Mouse (Mus musculus) layer of hippocampus, postnatal 36 days (tissue): ENCODE data around the gene Acsbg2. TPM values are rescaled to one million over a fixed set of nuclear protein-coding genes. Genes with fewer than 3 reads are reported as not detected.

Source experiments
- DNase-seq, 2 experiments: peaks; one replicate each; pipeline ENCODE4 v3.0.0; 2022
- total RNA-seq, 2 experiments: library from RNA; stranded (reverse); gene quantifications; 2 replicates each; pipeline ENCODE4 v1.2.3; 2021

Acsbg2 gene
- total RNA-seq, 2 experiments from 2014 or later: not detected

GRCm38 (mm10) chr17:56822380-56822779 lies 51.9 kb downstream of the Acsbg2 start:
- no peak for DNase-seq

DNA sequence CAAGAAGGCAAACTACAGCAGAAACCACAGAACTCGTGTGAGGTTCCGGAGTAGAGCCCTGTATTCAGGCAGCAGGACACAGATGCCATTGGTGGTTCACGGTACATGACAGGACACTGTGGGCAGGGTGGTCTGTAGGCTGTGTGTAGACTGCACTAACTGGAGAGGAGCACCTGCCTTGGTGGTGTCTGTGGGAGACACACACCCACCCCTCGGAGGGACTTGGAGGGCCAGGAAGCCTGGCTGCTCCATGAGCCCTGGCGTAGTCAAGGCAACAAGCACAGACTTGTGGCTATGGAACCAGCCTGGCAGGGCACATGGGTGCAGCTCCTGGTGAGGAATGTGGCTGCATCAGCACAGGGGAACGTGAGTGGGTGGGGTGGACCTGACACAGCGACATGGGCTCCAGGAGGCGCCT lies 54.5 kb downstream of the Acsbg2 start:
- peak in 1 of 2 experiments; percentile 58 for DNase-seq

GRCm38 (mm10) chr17:56819032-56819545 lies 55.2 kb downstream of the Acsbg2 start:
- no peak for DNase-seq

GRCm38 (mm10) chr17:56818067-56818636 lies 56.1 kb downstream of the Acsbg2 start:
- no peak for DNase-seq

DNA sequence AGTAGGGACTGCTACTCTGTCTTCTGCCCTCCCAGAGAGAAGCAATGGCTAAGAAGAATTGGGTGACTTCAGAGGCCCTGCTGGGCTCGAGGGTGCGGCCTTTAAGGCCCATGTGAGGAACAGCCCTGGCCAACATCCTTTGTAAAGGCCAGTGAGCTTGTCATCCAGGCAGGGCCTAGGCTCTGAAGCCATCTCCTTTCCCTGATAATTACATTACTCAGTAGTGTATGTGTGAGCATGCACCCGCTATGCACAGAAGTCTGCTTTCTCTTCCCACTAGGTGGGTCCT lies 59.2 kb downstream of the Acsbg2 start:
- no peak for DNase-seq

- peak; percentile 78 to 84 for DNase-seq
Observed at GRCm38 (mm10) chr17:56814316-56815056, 59.8 kb downstream of the Acsbg2 start.

- peak; percentile 70 to 78 for DNase-seq
Observed at GRCm38 (mm10) chr17:56810245-56810644, 64.0 kb downstream of the Acsbg2 start.

DNA sequence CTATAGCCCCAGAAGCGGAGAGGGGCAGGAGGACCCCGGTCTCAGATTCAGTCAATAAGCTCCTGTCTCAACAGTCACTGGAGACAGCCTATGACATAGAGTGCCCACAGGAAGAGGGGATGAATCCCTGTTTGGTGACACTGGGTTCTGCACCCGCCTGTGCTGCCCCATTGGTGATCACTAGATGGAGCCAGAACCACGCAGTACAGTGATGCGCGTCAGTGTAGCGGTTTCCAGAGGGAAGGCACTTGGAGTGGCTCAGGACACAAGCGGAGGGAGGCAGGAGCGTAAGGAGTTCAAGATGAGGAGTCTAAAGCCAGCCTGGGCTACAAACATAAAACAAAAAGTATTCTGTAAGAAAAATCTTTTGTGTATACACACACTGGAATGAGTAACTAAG lies 65.7 kb downstream of the Acsbg2 start:
- peak; percentile 83 to 87 for DNase-seq

- DNase-seq: no peak
Observed at GRCm38 (mm10) chr17:56805784-56806183, 68.5 kb downstream of the Acsbg2 start.

- DNase-seq: no peak
Observed at GRCm38 (mm10) chr17:56804952-56805351, 69.3 kb downstream of the Acsbg2 start.

DNA sequence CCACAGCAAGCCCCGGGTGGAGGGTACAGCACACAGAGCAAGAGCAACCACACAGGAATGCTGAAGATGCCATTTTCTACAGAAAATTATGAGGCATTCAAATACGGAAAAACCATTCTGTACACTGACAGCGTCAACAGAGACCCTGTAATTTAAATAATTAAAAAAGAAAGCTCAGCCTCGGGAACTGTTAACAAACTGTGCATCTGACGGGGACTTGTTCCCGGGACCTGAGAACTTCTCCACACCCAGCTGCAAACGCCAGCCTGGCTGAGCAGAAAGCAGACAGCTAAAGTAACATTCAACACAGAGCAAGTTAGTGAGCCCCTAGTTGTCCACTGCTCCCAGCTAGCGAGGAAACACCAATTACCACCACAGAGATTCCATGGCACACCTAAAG lies 72.2 kb downstream of the Acsbg2 start:
- DNase-seq: no peak

- no peak for DNase-seq
Observed at GRCm38 (mm10) chr17:56799276-56799675, 75.0 kb downstream of the Acsbg2 start.

GRCm38 (mm10) chr17:56793614-56794319 lies 80.5 kb downstream of the Acsbg2 start:
- DNase-seq: no peak

Other genes starting within 250 kb of the Acsbg2 start
- gene Lonp1, start 247.6 kb downstream of the Acsbg2 start, total RNA-seq: 10 to 100 TPM; 58.7 to 59.4 TPM
- under 1 TPM; 0.82 to 0.91 TPM for gene Catsperd, start 246.3 kb downstream of the Acsbg2 start, total RNA-seq
- 10 to 100 TPM; 86.7 to 88.3 TPM for gene Ranbp3, start 201.2 kb downstream of the Acsbg2 start, total RNA-seq
- 100 to 1,000 TPM; 213 to 221 TPM for gene Ndufa11, start 156.7 kb downstream of the Acsbg2 start, total RNA-seq
- gene Vmac, start 156.4 kb downstream of the Acsbg2 start, total RNA-seq: 10 to 100 TPM; 10.4 to 14.2 TPM
- gene Nrtn, start 116.9 kb downstream of the Acsbg2 start, total RNA-seq: 1 to 10 TPM; 2.8 to 3.9 TPM
- 10 to 100 TPM; 68.6 to 71.1 TPM for gene Dus3l, start 109.7 kb downstream of the Acsbg2 start, total RNA-seq
- gene Prr22, start 104.2 kb downstream of the Acsbg2 start, total RNA-seq: 1 to 10 TPM; 1.4 to 1.5 TPM
- 1 to 10 TPM; 5.0 TPM for gene Rfx2, start 43.4 kb downstream of the Acsbg2 start, total RNA-seq
- under 1 TPM; 0.17 to 0.23 TPM for gene 1700061G19Rik, start 1.0 kb upstream of the Acsbg2 start, total RNA-seq
- 10 to 100 TPM; 82.4 to 90.3 TPM for gene Mllt1, start 61.0 kb upstream of the Acsbg2 start, total RNA-seq
- gene Acer1, start 107.7 kb upstream of the Acsbg2 start, total RNA-seq: not detected
- gene Clpp, start 115.9 kb upstream of the Acsbg2 start, total RNA-seq: 10 to 100 TPM; 67.4 to 70.4 TPM
- 10 to 100 TPM; 20.1 to 26.4 TPM for gene Alkbh7, start 122.9 kb upstream of the Acsbg2 start, total RNA-seq
- not detected for gene Pspn, start 125.6 kb upstream of the Acsbg2 start, total RNA-seq
- 10 to 100 TPM; 54.5 to 59.1 TPM for gene Gtf2f1, start 136.8 kb upstream of the Acsbg2 start, total RNA-seq
- under 1 TPM in 1 of 2 experiments, not detected in 1; 0.30 TPM for gene Gm17949, start 137.0 kb upstream of the Acsbg2 start, total RNA-seq
- gene Khsrp, start 157.1 kb upstream of the Acsbg2 start, total RNA-seq: 100 to 1,000 TPM; 111 to 121 TPM
- gene Slc25a41, start 167.2 kb upstream of the Acsbg2 start, total RNA-seq: not detected
- under 1 TPM; 0.47 to 0.63 TPM for gene Crb3, start 184.7 kb upstream of the Acsbg2 start, total RNA-seq
- 100 to 1,000 TPM; 363 to 374 TPM for gene Slc25a23, start 185.4 kb upstream of the Acsbg2 start, total RNA-seq
- gene Dennd1c, start 204.1 kb upstream of the Acsbg2 start, total RNA-seq: 1 to 10 TPM in 1 of 2 experiments, under 1 TPM in 1; 0.92 to 1.0 TPM
- gene Tubb4a, start 213.3 kb upstream of the Acsbg2 start, total RNA-seq: 100 to 1,000 TPM; 553 to 593 TPM
- gene Tnfsf9, start 230.9 kb upstream of the Acsbg2 start, total RNA-seq: 1 to 10 TPM in 1 of 2 experiments, under 1 TPM in 1; 0.88 to 1.1 TPM